Mouse (Mus musculus) testis, adult 2 months (tissue): ENCODE data around the gene Dchs2. TPM values are rescaled to one million over a fixed set of nuclear protein-coding genes. Genes with fewer than 3 reads are reported as not detected.

Experiments used
- H3K27ac ChIP-seq: fragments of 200-500 bp; 2 replicates; pipeline ENCODE4 v1.5.1; 2012; ENCODE audit warnings: low read depth, low read length; ENCODE audit not compliant: control insufficient read depth, insufficient read depth
- H3K27me3 ChIP-seq: fragments of 200-500 bp; 2 replicates; pipeline ENCODE4 v1.6.1; 2012; ENCODE audit warnings: mild to moderate bottlenecking, low read length, moderate library complexity; ENCODE audit not compliant: control insufficient read depth, insufficient read depth
- H3K36me3 ChIP-seq: fragments of 200-500 bp; 2 replicates; pipeline ENCODE4 v1.6.1; 2012; ENCODE audit warnings: mild to moderate bottlenecking, low read length; ENCODE audit not compliant: control insufficient read depth, insufficient read depth
- H3K4me1 ChIP-seq: fragments of 200-500 bp; 2 replicates; pipeline ENCODE4 v1.6.1; 2012; ENCODE audit warnings: low read length; ENCODE audit not compliant: control insufficient read depth, insufficient read depth
- H3K4me3 ChIP-seq: fragments of 200-500 bp; 2 replicates; pipeline ENCODE4 v1.5.1; 2012; ENCODE audit warnings: low read depth, mild to moderate bottlenecking, low read length, moderate library complexity, mixed read lengths; ENCODE audit not compliant: control insufficient read depth
- CTCF ChIP-seq: fragments of 200-500 bp; IDR thresholded peaks from 2 replicates; pipeline ENCODE4 v1.5.1; 2012; ENCODE audit warnings: low read depth, mild to moderate bottlenecking, inconsistent platforms, low read length, moderate library complexity; ENCODE audit not compliant: control insufficient read depth, insufficient read depth, insufficient replicate concordance
- POLR2A ChIP-seq: fragments of 200-500 bp; IDR thresholded peaks from 2 replicates; pipeline ENCODE4 v1.6.1; 2012; ENCODE audit warnings: low read depth, mild to moderate bottlenecking, inconsistent platforms, low read length, moderate library complexity; ENCODE audit not compliant: control insufficient read depth
- polyA plus RNA-seq: library from polyadenylated mRNA; depleted of rRNA; stranded (reverse); fragments of >200 nt; gene quantifications from 2 replicates; pipeline ENCODE4 v1.2.3, GENCODE M21; 2012

The Dchs2 gene
- polyA plus RNA-seq, 1 experiment, result 0.01 TPM

GRCm38 (mm10) chr3:83251899-83252298, 124.2 kb downstream of the Dchs2 start:
- Histone ChIP-seq H3K27ac (no peak overlapping the region), H3K36me3 (no peaks in the 10 kb centered on the region), H3K4me1 (no peaks in the 10 kb centered on the region), H3K27me3 (no peaks in the 10 kb centered on the region), H3K4me3 (no peak overlapping the region)
- TF ChIP-seq CTCF (no peak), POLR2A (no peak)

- Histone ChIP-seq H3K36me3 (no peaks in the 10 kb centered on the region), H3K27me3 (no peaks in the 10 kb centered on the region), H3K4me3 (no peak overlapping the region), H3K27ac (no peak overlapping the region), H3K4me1 (no peaks in the 10 kb centered on the region)
- TF ChIP-seq CTCF (no peak), POLR2A (no peak)
These were observed 131.7 kb downstream of the Dchs2 start for GRCm38 (mm10) chr3:83259421-83259820.

- TF ChIP-seq POLR2A (no peak), CTCF (no peak)
- no peaks in the 10 kb centered on the region for H3K36me3 ChIP-seq
- H3K4me3 ChIP-seq, result no peak overlapping the region
- peaks cover 7% of the 10 kb centered on the region for H3K4me1 ChIP-seq
- H3K27ac ChIP-seq, result no peak overlapping the region
- H3K27me3 ChIP-seq, result no peaks in the 10 kb centered on the region
These were observed 138.3 kb downstream of the Dchs2 start for GRCm38 (mm10) chr3:83266009-83266408.

- Histone ChIP-seq H3K4me1 (peaks cover 10% of the 10 kb centered on the region), H3K4me3 (no peak overlapping the region), H3K27me3 (no peaks in the 10 kb centered on the region), H3K36me3 (no peaks in the 10 kb centered on the region), H3K27ac (no peak overlapping the region)
- no peak for TF ChIP-seq CTCF
- TF ChIP-seq POLR2A, result no peak
These were observed 142.5 kb downstream of the Dchs2 start for GRCm38 (mm10) chr3:83270228-83270627.

- TF ChIP-seq CTCF, result no peak
- no peak for TF ChIP-seq POLR2A
- Histone ChIP-seq H3K27me3 (no peaks in the 10 kb centered on the region), H3K36me3 (no peaks in the 10 kb centered on the region), H3K27ac (no peak overlapping the region), H3K4me3 (no peak overlapping the region), H3K4me1 (peaks cover 10% of the 10 kb centered on the region)
These were observed 143.2 kb downstream of the Dchs2 start for GRCm38 (mm10) chr3:83270982-83271381.

GRCm38 (mm10) chr3:83273555-83274244, 146.0 kb downstream of the Dchs2 start:
- Histone ChIP-seq H3K4me3 (peak overlapping the region; percentile 38; the same call in 1 of the 2 replicates), H3K36me3 (no peaks in the 10 kb centered on the region), H3K27ac (no peak overlapping the region), H3K4me1 (peaks cover 10% of the 10 kb centered on the region), H3K27me3 (no peaks in the 10 kb centered on the region)
- TF ChIP-seq POLR2A, result no peak
- TF ChIP-seq CTCF, result no peak

GRCm38 (mm10) chr3:83275703-83276102, 148.0 kb downstream of the Dchs2 start:
- Histone ChIP-seq H3K36me3 (no peaks in the 10 kb centered on the region), H3K27ac (no peak overlapping the region), H3K27me3 (no peaks in the 10 kb centered on the region), H3K4me1 (peaks cover 6% of the 10 kb centered on the region), H3K4me3 (no peak overlapping the region)
- TF ChIP-seq POLR2A (no peak), CTCF (no peak)
